Mouse (Mus musculus): Measurements from ENCODE around the gene Zbtb22.

GRCm38 (mm10) chr17:33932970-33933369 is 17.3 kb downstream of the Zbtb22 start:
- TF ChIP-seq CTCF (IDR thresholded peaks at IDR 0.05; ENCODE audit: low read depth): no peak
- TF ChIP-seq EP300 (IDR thresholded peaks at IDR 0.05; ENCODE audit: low read depth): no peak

All from heart, postnatal 0 days (tissue).